Mouse (Mus musculus) C2C12 (cell line): ENCODE measurements around the gene Pkp4.

Experiments
- CEBPB ChIP-seq: IDR thresholded peaks from one replicate; pipeline ENCODE4 v1.6.1; 2011; ENCODE audit warnings: low read depth, mild to moderate bottlenecking, control low read depth, moderate library complexity
- CTCF ChIP-seq: IDR thresholded peaks from one replicate; pipeline ENCODE4 v1.5.1; 2011; ENCODE audit not compliant: control insufficient read depth, insufficient read depth, insufficient read length
- FOSL1 ChIP-seq: IDR thresholded peaks from one replicate; pipeline ENCODE4 v1.8.0; 2011; ENCODE audit warnings: mild to moderate bottlenecking, low read length; ENCODE audit not compliant: poor library complexity, insufficient read depth, severe bottlenecking
- MAX ChIP-seq: IDR thresholded peaks from one replicate; pipeline ENCODE4 v1.6.1; 2011; ENCODE audit warnings: mild to moderate bottlenecking, control low read depth
- MYOD1 ChIP-seq: IDR thresholded peaks from one replicate; pipeline ENCODE4 v1.6.1; 2011; ENCODE audit warnings: low read depth; ENCODE audit not compliant: control insufficient read depth, insufficient read length
- MYOG ChIP-seq: IDR thresholded peaks from one replicate; pipeline ENCODE4 v1.6.1; 2011; ENCODE audit not compliant: control insufficient read depth, insufficient read length; ENCODE audit errors: extremely low read depth
- USF1 ChIP-seq: IDR thresholded peaks from one replicate; pipeline ENCODE4 v1.6.1; 2011; ENCODE audit warnings: low read depth, mild to moderate bottlenecking, control low read depth, moderate library complexity

GRCm38 (mm10) chr2:59373113-59373512 is 212.5 kb downstream of the Pkp4 start:
- TF ChIP-seq CTCF (no peak), MAX (no peak), USF1 (no peak), CEBPB (no peak), MYOD1 (no peak), MYOG (no peak), FOSL1 (no peak)
